Mouse (Mus musculus) cerebellum, adult 11-12 months (tissue): ENCODE data around the gene Cep57l1.
"Not testable (repeated sequence)": the region's sequence is repeated elsewhere in the genome, so short reads cannot be mapped to it uniquely, and the experiment has no call there.

Experiments
- DNase-seq: peaks from one replicate; pipeline ENCODE4 v3.0.0; 2022

The Cep57l1 gene

DNA sequence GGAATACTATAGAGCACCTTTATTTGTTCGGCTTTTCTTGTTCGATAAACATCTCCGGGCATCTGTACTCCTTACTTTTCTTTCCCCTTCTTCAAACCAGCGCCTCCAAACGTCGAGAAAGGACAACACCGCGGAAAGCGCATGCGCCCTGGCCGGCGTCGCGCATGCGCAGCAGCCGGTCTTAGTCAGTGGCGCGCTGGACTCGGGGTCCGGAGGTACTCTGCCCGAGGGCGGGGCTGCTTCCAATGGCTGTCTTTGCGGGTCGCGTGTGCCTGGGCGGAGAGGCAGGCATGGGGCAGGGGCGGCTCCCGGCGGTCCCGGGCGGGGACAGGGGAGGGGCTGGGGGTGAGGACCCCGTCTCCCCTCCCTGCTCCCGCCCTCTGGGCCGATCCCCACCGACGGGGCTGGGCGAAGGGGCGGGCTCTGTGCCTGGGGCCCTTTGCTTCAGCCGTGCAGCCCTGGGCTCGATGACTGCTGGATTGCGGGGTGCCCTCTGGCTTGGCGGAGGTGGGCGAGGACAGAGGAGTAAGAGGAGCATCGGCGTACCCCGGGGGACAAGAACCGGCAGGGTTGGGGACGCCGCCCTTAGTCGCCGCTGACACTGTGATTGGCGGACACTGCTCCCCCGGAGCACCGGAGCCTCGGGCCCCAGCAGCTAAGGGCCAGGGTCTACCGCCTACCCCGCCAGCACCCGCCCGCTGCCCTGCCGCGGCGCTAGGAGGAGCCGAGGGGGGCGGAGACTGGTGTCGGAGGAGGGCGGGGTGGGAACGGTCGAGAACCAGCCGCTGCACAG, at the start of gene Cep57l1, which contains the start of gene Sesn1:
Cep57l1 (minus strand) TSS at position 101 of the 793 bp plus-strand sequence.
Sesn1 (plus strand) TSS at position 165 of the 793 bp plus-strand sequence.
- DNase-seq = peak; percentile 92

DNA sequence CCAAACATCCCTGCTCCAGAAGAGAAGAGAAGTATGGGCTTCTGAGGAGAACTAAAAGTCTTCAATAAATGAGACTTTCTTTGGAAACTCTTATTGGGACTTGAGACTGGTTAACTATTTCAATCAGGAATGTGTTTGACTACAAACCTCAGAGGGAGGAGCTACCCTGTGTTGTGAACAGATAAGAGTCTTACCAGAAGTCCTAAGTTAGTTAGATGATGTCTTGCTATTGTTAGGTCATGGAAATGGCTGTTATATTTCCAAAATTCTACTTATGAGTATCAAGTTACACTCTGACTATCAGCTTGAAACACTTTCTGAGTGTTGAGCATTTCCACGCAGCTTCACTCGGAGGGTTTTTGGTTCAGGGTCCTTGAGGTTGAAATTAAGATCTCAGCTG, 39.0 kb upstream of the Cep57l1 start:
- DNase-seq = no peak

DNA sequence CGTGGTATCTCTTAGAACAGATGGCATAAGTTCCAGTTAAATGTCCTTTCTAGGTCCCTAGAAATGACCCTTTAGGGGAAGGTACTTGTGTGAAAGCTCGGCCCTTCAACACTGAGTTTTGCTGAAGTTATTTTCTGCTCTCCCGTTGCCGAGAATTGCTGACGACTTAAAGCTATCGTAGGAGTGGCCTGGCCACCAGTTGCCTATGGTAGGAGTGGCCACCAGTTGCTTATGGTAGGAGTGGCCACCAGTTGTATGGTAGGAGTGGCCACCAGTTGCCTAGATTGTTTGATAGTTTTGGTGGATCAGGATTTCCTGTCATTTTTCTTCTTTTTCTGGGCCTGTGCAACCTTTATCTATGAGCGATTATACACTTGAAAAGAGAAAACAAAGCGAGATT, 38.1 kb upstream of the Cep57l1 start:
- no peak for DNase-seq

DNA sequence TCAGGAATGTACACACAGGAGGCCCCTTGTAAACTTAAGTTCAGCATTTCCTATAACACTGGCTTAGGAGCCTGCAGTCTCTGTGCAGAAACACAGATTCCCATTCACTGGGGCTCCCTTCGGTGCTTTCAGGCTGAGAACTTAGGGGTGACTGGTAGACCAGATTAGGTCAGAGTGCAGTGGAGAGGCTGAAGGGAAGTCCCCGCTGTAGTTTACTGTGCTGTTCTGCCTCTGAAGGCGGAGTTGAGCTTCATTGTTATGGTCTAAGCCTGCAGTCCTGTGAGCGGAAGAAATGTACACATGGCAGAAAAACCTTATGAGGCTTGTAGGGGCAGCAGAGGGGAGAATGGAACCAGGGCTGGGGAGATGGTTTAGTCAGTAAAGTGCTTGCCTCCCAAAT, 29.2 kb upstream of the Cep57l1 start:
- DNase-seq = no peak

DNA sequence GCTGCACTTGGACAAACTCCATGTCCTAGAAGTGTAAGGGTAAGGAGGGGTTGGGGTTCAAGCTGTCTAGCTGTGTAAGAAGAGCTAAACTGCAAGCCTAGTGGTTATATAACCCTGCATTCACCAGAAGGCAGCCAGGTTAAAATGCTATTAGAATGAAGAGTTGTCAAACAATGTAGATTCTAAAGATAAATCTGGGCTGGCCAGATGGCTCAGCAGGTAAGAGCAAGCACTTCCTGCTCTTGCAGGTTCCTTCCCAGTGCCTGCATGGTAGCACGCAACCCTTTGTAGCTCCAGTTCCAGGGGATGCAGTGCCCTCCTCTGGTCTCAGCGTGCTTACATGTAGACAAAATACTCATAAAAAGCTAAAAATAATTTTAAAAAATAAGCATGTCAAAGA, 24.5 kb upstream of the Cep57l1 start:
- DNase-seq = peak; percentile 81

DNA sequence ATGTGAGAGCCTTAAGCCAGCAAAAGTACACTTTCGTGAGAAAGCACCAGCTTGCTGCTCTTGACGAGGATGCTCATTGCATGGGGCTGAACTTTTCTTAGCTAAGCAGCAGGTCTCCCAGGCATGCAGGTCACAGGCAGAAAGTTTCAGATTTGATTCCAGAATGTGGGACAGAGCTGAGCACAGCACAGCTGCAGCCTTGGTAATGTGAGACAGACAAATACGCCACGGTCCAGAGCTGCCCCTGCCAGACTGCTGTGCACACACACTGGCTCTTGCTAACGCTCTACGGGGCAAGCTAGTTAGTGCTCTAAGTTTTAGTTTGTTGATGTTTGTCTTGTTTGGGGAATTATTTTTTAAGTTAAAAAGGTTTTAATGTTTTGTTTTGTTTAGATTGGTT, 22.5 kb upstream of the Cep57l1 start:
- no peak for DNase-seq

DNA sequence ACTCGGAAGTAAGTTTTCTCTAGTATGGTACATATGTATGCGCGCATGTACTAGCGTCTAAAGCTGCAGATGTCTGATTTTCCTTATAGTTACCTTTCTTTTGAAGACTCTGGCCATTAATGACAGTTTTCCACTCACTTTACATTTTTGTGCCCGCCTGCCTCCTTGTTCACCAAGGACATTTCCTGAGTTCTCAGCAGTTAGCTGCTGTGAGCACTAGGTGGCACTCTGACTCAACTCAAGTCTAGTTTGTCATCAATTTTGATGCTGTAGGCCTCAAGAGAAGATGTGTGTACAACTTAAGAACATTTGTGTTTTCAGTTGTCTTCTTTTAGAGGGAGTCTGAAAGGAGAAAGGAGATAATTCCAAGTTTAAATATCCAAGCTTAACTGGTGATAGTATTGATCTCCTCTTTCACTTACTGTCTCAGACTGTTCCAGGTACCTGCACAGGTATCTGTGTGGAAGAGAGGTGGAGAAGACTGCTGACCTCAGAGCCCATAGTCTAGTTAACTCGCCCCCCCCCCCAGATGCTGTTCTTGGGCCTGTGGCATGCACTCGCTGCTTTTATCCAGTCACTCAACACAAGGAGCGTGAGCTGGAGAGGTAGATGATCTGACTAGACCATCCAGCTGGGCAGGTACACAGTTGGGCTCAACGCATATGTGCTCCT, 21.3 kb upstream of the Cep57l1 start:
- DNase-seq = peak; percentile 63

DNA sequence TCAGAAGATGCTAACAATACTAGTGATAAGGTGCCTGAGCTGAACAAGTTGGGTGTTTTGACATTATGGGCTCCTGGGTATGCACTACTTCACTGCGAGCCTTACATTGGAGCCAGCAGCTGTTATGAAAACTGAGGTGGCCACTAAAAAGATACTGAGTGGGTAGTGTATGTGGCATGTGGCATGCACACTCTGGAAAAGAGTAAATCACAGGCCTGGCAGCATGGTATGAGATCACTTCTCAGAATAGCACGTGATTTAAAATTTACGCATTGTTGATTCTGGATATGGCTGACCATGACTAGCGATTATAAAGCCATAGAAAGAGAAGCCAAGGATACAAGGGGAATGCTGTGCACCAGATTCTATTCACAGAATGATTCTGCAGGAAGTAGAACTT, 20.8 kb upstream of the Cep57l1 start:
- no peak for DNase-seq

DNA sequence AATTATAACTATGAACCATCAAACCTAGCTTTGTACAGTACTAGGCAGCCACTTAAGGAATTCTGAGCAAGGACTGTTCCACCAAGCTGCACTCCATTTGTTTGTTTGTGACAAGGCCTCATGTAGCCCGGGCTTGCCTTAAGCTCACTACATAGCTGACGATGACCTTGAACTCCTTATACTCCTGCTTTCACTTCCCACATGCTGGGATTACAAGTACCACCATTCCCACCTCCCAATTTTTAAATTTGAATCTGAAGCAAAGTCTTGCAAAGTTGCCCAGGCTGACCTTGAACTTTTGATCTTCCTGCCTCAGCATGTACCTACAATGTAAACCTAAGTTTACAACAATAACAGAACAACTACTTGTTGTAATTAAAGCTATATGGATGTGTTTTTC, 20.3 kb upstream of the Cep57l1 start:
- no peak for DNase-seq

DNA sequence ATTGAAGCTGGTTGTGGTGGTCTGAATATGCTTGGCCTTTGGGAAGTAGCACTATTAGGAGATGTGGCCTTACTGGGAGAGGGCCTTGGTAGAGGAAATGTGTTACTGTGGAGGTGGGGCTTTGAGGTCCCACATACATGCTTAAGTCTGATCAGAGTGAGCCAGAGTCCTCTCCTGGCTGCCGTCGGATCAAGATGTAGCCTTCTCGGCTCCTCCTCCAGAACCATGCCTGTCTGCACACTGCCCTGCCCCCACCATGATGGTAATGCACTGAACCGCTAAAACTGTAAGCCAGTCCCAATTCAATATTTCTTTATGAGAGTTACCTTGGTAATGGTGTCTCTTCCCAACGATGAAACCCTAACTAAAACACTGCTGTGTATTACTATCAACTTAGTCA, 19.5 kb upstream of the Cep57l1 start:
- no peak for DNase-seq

DNA sequence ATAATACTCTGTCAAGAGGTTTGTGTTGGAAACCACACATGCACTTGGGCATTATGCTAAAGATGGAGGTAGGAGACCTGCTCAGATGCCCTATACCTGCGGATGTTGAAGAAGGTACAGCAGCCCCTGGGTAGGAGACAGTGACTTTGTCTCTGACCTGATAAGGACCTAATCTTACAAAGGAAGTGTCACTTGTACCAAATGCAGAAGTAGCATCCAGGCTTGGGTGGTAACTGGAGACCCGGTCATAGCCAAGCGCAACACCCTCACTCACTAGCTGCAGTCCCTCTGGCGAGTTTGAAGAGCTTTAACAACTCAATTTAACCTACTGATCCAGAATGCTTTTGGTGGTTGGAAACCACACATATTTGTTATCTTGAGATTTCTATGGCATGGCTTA, 18.1 kb upstream of the Cep57l1 start:
- DNase-seq = no peak

DNA sequence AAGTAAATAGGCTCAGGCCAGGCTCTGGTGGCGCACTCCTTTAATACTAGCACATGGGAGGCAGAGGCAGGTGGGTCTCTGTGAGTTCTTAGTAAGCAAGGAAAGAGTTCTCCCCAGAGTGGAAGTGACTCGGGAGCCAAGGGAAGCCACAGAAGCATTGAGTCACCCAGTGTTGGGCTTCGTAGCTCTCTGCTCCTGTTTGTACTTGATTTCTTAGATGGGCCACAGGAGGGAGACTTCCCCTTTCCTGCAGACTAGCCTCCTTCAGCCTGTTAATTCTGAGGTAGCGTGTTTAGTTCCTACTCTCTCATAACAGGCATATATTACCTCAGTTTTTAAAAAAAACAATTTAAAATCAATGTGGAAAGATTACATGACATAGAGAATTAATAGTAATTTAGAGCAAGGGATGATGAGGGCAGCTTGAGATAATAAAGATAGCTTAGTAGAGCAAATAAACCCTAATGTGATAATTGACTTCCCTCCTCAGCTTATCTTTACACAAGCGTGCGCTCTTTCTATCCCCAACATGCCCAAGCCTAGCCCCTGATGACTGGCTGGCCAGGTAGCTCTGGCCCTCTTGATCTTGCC, 16.9 kb upstream of the Cep57l1 start:
- no peak for DNase-seq

DNA sequence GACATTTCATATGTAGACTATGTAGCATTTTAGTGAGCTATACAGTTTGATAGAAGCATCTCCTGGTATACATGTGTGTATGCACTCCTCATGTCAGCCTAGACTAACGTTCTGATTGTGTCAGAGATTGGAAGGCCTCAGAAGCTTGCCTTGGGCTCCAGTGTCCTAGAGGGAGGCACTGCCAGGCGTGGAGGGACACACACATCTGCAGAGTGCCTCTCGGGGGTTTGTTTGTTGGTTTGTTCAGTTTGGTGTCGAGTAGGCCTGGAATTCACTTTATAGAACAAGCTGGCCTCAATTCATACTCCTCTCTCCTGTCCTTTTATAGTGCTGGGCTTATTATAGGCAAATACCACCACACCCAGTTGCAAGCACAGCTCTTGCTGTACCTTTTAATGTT, 16.3 kb upstream of the Cep57l1 start:
- DNase-seq = no peak

DNA sequence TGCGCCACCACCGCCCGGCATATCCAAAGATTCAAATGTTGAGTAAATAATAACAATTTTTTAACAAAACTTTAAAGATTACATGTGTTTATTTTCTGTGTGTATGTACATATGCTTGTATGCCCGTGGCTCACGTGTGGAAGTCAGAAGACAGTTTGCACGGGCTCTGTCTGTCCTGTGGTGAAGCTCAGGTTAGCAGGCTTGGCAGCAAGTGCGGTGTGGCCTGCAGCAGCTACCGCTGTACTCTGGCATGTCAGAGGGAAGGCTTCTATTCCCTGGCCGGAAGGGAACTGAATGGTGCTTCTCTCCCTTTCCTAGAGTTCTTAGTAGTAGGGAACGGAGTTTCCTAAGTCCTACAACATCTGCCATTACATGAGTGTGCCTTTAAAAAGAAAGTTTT, 15.4 kb upstream of the Cep57l1 start:
- DNase-seq = no peak

DNA sequence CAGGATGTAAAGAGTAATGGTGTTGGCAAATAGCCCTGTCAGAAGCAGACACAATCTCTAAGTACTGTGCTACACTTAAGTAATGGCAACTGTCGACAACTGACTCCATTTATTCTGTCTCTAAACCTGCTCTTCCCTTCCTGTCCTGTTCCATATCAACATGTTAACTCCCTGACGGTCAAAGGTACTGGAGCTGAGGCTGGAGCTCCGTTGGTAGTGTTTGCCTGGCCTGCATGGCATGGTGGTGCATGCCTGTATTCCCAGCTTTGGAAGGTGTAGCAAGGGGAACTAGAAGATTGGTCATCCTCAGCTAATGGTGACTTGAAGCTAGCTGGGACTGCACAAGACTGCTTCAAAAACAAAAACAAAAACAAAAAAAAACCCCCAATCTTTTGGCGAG, 14.2 kb upstream of the Cep57l1 start:
- DNase-seq = no peak

DNA sequence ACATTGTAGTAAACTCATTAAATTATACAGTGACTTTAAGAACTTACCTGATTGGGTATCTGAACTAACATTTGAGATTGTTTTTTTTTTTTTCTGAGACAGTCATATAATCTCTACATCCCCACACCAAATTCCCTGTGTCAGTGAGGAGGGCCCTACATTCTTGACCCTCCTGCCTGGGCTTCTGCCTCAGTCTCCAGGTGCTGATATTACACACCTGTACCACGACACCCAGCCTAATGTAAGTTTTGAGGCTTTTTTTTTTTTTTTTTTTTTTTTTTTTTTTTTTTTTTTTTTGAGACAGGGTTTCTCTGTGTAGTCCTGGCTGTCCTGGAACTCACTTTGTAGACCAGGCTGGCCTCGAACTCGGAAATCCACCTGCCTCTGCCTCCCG, 13.6 kb upstream of the Cep57l1 start:
- not testable (repeated sequence) for DNase-seq

DNA sequence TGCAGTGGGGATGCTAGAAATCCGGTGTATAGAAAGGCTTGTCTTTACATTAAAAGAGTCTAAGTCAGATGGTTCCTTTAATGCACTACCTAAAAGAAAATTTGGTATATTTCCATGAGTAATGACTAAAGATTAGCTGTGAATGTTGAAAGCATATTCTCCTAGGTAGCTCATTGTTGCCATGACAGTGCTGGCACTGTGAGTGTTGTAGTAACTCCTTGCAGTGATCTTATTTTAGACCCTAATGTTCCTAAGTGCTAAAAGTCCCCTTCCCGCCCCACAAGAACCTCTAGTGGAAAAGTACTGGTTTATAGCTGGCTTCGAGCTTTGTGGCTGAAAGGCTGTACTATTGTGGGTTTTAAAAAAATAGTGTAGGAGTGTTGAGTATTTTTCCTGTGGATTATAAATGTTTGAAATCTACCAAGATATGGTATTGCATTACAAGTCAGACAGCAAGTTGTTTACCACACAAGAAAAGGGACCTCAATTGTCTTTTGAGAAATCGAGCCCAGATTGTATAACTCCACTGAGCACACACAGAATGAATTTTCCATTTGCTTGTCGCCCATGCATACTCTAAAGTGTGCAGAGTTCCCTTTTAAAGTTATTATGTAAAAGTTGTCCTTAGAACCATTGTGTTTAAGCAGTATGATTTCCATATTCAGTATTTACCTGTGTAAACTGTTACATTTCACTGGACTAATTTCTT, 13.1 kb upstream of the Cep57l1 start:
- no peak for DNase-seq

DNA sequence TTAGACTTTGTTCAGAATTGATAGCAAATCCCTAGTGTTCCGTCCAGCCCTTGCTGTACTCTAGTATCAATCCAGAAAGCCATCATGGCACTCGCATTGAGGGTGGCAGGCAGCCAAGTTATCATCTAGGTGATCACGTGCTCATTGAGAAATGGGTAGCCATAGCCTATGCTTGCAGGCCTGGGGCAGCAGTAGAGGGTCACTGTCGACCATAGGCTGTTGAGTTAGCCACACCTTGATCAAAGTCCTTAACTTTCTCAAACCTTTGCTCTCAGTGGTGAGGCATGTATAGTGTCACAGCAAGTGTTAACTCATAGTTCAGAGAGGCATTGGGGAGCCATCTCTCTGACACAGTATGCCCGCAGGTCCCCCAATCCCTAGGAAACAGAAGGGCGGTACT, 11.5 kb upstream of the Cep57l1 start:
- no peak for DNase-seq

DNA sequence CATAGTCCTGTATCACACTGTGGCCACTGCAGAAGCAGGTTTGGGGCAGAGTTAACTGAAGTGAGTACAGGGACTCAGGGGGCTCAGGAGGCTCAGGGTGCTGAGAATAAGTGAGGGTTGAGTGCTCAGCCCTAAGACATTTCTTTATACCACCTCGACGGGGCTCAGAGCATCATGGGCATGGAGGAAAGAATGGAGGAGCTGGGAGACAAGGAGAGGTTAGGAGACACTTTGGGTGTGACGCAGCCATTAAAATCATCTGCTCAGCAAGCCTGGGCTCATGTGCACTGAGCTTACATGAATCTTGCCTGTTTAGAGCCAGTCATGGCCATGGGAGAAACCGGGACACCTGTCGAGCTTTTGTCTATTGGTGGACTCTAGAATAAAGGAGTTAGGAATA, 10.7 kb upstream of the Cep57l1 start:
- DNase-seq = no peak

DNA sequence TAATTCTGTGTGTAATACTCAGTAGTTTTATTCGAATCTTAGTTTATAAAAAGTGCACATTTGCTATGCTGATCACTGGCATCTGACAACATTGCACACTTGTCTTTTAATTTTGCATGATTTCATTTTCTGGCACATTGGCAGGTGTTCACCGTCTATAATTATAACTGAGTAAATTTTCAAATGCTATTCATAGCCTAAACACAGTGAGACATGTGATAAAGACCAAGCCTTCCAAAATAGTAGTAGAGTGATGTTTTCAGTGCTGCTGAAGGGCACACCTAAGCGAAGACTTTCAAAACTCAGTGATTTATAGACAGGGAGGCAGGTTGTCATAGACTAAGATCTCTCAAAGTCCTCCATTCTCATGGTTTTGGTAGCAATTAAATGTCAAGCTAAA, 9.6 kb upstream of the Cep57l1 start:
- no peak for DNase-seq

DNA sequence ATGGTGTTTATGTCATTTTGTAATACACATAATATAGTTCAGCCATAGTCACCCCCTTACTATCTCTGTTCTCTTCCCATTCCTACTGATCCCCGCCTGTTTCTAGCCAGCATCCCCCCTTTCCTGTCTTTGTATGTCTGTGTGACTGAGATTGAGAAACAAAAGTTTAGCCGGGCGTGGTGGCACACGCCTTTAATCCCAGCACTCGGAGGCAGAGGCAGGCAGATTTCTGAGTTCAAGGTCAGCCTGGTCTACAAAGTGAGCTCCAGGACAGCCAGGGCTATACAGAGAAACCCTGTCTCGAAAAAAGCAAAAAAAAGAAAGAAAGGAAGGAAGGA, 9.0 kb upstream of the Cep57l1 start:
- DNase-seq = not testable (repeated sequence)

DNA sequence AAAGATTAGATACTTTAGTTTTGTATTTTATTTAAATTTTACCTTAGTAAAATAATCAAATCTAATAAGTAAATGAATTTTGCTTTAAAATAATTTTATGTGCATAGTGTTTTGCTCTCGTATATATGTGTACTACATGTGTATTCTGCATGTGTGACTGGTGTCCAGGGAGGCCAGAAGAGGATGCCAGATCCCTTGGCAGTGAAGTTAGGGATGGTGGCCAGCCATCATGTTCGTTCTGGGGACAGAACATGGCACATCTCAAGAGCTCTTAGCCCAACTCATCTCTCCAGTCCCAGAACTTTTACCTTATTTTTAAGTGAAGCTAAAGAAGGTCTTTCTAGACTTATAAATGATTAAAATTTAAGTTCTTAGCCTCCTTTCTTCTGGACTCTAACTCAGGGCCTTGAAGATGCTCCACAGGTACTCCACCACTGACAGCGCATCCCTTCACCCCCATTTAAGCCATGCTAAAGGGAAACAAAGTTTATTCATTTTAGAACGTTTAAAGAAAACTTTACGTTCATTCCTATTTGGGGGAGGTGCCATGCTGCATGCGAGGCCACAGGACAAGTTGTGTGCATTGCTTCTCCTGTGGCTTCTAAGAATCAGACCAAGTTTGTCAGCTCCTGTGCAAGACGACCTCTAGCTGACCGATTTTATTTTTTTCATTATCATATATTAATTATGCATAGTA, 8.5 kb upstream of the Cep57l1 start:
- DNase-seq = no peak

DNA sequence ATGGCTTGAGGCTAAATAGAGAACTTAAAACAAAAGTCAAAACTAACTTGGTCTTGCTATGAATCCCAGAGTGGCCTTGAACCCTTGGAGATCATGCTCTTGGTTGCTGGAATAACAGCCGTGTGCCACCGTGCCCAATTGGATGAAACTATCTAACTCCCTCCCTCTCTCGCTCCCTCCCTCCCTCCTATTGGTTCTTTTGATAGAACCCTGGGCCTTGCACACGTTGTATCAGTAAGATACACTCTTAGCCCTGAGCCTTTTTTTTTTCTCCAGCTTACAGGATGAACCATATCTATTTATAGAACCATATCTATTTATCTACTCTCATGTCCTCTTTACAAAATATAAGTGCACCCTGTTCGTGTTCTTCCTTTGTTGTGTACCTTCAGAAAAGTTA, 6.8 kb upstream of the Cep57l1 start:
- no peak for DNase-seq
